Mouse (Mus musculus): ENCODE data around the gene Prm3. TPM values are rescaled to one million over a fixed set of nuclear protein-coding genes. Genes with fewer than 3 reads are reported as not detected.

The Prm3 gene
- not detected in 2 replicates for polyA plus RNA-seq (2012; rRNA removed)

DNA sequence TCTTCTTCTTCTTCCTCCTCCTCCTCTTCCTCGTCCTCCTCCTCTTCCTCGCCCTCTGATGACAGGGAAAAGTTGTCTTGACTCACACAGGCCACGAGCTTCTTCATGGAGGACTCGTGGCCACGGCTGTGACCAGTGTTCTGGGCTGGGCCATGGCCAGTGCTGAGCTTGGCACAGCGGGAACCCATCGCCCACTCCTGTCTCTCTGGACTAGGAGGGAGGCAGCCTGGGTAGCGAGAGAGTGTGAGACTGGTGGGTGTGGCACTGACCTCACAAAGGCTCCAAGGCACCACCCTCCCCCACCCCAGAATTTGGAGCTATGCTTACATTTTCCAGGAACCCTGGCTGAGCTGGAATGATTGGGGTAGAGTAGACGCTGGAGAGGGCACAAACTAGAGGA is at the start of gene Prm3:
Gene Prm3, minus strand, starts transcription at position 213 of the 400 bp plus-strand sequence.

DNA sequence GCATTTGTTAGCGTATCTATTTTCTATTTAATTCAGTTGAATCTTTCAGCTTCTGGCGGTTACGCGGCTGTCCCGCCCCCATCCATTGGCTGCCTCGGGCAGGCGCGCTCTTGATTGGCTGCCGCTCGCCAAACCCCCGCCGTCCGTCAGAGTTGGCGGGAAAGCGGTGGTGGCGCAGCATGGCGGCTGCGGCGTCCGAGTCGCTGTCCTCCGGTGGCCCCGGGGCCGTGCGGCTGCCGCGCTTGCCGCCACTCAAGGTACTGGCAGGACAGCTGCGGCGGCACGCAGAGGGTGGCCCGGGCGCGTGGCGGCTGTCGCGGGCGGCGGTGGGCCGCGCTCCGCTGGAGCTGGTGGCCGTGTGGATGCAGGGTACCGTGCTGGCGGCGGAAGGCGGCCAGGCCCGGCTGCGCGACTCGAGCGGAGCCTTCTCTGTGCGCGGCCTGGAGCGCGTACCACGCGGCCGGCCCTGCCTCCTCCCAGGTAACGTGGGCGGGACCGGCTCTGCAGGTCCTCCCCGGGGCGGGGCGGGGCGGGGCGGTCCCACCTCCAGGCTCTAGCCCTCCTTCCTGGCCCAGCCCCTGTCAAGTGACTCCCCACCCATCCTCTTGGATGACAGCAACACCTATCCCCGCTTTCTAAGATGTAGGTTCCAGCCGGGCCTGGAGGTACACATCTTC is 44.3 kb upstream of the Prm3 start, which contains the start of gene Rmi2:
Gene Rmi2, plus strand, starts transcription at position 149 of the 677 bp plus-strand sequence.

DNA sequence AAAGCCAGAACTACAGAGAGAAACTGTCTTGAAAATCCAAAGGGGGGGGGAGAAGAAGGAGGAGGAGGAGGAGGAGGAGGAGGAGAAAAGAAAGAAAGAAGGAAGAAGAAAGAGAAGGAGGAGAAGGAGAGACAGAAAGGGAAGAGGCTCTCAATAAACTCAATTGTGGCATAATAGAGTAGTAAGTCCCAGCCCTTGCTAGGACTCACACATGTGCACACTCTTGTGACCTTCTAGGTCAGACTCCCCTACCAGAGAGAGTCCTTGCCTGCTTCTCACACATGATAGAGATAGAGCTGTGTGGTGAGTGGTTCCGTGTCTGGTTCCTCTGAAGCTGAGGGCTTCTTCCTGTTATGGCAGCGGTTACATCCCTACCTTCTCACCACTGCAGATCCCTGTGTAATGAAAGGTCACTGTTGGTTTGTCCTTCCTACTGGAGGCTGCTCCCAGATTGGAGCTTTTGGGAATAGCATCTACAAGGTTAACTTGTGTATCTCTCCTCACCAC is 22.2 kb upstream of the Prm3 start, which contains the start of gene Gm11172:
Gene Gm11172, plus strand, starts transcription at position 51 of the 507 bp plus-strand sequence.

DNA sequence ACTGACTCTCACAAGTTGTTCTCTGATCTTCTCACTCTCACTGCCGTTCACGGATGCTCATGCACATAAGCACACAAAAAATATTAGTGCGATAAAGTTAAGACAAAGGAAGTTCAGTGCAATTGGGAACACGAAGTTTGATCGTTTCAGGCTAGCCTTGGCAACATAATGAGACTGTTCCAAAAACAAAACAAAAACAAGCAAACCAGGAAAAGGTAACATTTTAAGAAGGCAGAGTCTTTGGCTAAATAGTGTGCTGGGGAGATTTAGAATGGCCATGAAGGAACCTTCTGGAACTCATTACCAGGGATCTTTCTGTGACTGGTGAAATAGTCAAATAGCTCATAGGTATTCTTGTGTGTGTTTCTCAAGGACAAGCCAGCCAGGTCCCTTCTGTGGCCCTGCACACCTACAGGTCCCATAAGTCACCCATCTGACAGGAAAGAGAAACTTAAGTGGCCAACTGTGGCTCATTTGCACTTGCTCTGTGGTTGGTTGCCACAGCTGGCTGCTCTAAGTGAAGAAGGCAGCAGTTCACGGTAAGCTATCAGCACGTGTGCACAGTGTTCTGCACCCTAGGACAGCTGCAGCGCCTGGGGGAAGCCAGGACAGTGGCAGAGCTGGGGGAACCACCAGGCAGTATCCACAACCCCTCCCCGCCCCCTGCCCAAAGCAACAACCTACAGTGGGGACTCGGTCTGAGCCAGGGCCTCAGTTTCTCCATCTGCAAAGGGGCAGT is 15.2 kb upstream of the Prm3 start, which contains the start of gene Prm1:
Gene Prm1, minus strand, starts transcription at position 51 of the 739 bp plus-strand sequence.

DNA sequence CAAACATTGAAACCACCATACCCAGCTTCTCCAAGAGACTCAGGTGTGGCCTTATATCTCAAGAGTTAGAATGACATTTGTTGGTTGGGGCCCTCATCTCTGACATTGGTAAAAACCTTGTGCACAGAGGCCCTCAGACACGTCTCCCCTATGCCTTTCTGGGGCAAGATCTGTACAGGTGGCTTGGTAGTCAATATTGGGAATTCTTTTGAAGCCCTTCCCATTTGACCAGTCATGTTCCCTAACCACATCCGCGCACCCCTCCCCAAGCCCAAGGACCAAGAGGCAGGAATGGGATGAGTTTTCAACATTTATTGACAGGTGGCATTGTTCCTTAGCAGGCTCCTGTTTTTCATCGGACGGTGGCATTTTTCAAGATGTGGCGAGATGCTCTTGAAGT is 5.3 kb upstream of the Prm3 start, which contains the start of gene Prm2:
Gene Prm2, minus strand, starts transcription at position 101 of the 400 bp plus-strand sequence.

DNA sequence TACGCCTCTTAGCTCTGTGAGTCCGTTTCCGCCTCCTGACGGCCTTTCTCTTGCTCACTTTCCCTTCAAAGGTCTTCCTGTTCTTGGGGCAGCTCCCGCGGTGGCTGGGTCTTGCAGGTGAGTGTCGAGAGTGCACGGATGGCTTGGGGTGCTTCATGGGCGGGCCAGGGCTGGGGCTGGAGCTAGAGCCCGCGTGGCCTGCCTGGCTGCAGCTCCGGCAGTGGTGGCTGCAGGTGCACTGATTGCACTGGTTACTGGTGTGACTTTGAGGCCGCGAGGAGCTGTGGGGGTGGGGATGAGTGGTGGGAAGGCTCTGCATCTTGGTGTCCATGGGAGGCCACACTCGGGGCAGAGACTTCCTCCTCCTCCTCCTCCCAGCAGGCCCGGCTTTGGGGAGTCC is 2.4 kb downstream of the Prm3 start, which contains the start of gene Tnp2:
Gene Tnp2, minus strand, starts transcription at position 390 of the 400 bp plus-strand sequence.

DNA sequence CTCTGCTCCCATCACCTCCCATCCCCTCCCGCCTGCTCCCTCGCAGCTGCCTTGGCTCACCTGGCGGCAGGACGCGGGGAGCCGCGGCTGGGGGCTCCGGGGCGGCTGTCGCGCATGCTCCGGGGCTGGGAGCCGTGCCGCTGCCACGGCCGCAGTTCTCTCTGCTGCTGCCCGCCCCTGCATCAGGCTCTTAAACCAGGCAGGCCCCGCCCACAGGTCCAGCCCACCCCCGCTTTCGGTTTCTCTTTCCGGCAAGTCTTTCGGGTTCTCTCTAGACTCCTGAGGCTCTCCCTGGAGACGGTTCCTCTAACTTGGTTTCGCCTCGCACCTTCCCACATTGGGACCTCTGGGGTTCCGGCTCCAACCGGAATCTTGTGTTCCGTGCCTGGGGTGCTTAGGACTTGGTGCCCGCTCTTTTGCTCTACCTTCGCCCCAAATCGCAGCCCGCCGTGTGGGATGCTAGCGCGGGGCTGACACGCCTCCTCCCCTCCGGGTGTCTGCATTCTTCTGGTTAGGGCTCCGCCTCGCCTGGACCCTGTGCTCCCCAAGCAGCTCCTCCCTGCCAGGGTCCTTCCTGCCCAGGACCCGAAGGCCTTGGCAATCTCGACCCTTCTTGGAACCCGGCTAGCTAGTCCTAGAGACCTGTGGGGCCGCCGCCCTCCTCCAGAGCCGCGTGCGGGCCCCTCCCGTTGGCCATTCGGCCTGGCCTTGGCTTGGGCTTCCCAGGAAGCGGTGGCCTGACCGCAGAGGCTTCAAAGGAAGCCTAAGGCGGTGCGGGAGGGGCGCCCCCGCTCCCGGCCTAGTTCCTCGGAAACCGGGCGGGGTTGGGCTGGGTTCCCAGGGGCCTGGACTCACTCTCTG is 5.1 kb downstream of the Prm3 start, which contains the start of gene Socs1:
Gene Socs1, minus strand, starts transcription at position 166 of the 861 bp plus-strand sequence.

Other genes starting within 250 kb of the Prm3 start
- gene Dexi, start 247.9 kb downstream of the Prm3 start, polyA plus RNA-seq (2012; rRNA removed), result 44.1 and 84.4 TPM in 2 replicates
- 4.4 and 4.7 TPM in 2 replicates for gene Clec16a, start 245.6 kb downstream of the Prm3 start, polyA plus RNA-seq (2012; rRNA removed)
- 8.8 and 18.5 TPM in 2 replicates for gene Socs1, start 5.4 kb downstream of the Prm3 start, polyA plus RNA-seq (2012; rRNA removed)
- gene Tnp2, start 2.3 kb downstream of the Prm3 start, polyA plus RNA-seq (2012; rRNA removed), result not detected in 2 replicates
- not detected in 2 replicates for gene Prm2, start 5.2 kb upstream of the Prm3 start, polyA plus RNA-seq (2012; rRNA removed)
- not detected in 2 replicates for gene Prm1, start 14.9 kb upstream of the Prm3 start, polyA plus RNA-seq (2012; rRNA removed)
- gene Gm11172, start 22.0 kb upstream of the Prm3 start, polyA plus RNA-seq (2012; rRNA removed), result not detected in 2 replicates
- gene Rmi2, start 44.1 kb upstream of the Prm3 start, polyA plus RNA-seq (2012; rRNA removed), result 0.50 and 1.5 TPM in 2 replicates

Measured in stomach, adult 2 months (tissue).